Mouse (Mus musculus) adrenal gland, adult 2 months (tissue): ENCODE data around the gene Rfx1. TPM values are rescaled to one million over a fixed set of nuclear protein-coding genes. Genes with fewer than 3 reads are reported as not detected.

Source experiments
- DNase-seq: peaks from one replicate; pipeline ENCODE4 v3.0.0; 2021
- polyA plus RNA-seq: library from polyadenylated mRNA; depleted of rRNA; stranded (reverse); fragments of >200 nt; gene quantifications from 2 replicates; pipeline ENCODE4 v1.2.3, GENCODE M21; 2012
- total RNA-seq, 2 experiments: library from RNA; stranded (reverse); gene quantifications; 2 replicates each; pipeline ENCODE4 v1.2.3; 2021

Gene Rfx1
- total and polyA plus RNA-seq, 3 experiments = 17.1 to 36.6 (median 19.9) TPM

DNA sequence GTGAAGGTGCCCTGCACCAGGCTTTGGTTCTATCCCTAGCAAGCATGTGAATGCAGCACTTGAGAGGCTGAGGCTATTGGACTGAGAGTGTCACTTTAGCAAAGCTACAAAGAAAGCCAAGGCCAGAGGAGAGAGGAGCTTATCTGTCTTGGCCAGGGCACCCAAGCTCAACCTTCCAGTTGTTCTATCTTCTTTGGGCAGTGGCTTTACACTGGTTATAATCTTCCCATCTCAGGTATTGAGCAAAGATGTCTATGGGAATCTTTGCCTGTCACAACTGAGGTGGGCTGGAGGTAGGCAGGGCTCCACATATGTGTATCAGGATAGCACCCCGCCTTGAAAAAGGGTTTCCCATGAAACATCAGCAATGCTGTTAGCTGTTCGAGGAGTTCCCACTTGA, 6.4 kb upstream of the Rfx1 start:
- no peak for DNase-seq

DNA sequence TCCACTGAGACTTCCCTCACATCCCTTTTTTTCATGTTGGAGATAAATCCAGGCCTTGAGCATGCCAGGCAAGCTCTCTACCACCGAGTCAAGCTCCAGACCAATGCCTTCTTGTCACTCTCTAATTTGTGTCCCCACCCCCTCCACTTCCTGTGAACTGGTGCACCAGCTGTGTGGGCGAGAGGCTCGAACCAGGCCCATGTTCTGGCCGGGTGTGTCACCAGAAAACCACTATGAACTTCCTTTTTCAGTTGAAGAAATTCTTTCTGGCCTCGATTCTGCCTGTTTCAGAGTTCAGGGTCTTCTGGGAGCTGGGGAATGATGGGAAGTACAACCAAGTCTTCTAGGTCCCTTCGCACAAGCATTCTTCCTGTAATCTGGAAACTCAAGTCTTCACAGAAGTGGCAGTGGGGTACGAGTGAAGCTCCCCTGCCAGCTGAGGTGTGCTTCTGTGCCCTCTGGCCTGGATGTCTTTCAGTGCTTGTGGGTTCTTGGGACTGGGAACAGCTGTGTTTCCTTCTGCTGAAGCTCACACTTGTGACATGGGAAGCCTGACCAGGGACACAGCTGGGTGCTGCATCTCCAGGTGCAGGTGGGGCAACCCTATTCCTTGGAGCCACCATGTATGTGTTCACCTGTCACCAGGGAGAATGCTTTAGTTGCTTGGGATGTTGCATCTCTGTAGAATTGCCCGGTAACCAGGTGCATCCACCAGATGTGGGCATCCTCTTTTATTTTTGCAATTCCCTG, 2.6 kb upstream of the Rfx1 start:
- DNase-seq = no peak

DNA sequence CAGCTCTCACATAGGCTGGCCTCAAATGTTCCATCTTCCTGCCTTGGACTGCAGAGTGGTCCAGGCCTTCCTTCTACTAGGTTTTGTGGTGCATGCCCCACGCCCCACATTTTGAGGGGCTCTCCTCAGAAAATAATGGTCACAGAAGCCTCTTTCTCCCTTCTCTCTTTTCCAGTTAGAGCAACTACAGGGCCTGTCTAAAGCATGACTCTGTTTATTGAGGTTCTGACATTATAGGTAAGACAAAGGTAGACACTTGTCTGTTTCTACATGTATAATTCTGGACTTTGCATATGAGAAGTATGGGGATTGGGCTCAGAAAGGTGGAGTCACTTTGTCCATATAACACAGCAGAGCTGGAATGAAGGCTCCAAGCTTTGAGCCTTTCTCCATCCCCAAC, 1.6 kb upstream of the Rfx1 start, which contains the start of gene Gm10643:
Gm10643 (minus strand) TSS at position 101 of the 400 bp plus-strand sequence.
- no peak for DNase-seq

DNA sequence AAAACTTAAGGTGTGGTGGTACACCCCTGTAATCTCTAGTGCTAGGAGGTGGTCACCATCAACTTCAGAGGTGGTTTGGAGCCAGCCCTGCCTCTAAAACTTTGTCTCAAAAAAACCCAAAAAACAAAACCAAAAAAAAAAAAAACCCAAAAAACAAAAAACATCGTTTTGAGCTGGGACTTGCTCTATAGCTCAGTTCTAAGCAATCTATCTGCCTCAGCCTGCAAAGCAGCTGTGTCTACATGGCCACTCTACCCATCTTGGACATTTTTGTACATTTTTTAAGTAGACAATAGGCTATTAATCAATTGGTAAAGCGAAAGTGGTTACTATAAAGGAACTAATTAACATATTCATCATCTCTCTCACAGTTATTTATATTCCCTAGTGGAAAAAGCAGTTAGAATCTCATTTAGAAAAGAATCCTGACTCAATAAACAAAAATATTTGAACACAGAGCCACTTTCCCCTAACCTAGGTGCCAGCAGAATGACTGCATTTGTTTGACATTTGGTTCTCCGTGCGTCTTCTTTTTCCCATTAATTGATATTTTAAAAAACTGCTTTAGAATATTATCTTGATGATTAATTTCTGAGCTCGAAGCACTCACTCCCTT, 1.1 kb upstream of the Rfx1 start:
- DNase-seq = no peak

DNA sequence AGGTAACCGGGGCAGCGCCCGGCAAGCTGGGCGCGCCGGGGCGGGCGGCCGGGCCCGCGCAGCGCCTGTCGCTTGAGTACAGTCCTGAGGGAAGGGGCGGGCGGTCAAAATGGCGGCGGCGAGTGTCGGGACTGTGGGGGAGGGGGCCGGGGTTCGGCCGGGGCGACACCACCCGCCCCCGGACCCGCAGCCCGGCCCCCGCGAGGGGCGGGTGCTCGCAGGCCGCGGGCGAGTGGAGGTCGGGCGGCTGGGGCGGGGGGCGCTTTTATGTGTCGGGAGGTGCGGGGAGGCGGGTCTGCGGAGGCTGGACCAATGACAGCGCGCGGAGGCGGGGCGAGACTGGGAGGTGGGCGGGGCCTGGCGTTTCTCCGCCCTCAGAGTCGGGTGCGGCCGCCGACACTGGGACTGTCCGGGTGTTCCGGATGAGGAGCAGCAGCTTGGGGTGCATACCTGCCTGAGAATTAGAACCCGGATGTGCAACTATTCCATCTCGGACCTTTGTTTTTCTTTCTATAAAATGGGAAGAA, 476 bp downstream of the Rfx1 start:
- peak; percentile 98 for DNase-seq

DNA sequence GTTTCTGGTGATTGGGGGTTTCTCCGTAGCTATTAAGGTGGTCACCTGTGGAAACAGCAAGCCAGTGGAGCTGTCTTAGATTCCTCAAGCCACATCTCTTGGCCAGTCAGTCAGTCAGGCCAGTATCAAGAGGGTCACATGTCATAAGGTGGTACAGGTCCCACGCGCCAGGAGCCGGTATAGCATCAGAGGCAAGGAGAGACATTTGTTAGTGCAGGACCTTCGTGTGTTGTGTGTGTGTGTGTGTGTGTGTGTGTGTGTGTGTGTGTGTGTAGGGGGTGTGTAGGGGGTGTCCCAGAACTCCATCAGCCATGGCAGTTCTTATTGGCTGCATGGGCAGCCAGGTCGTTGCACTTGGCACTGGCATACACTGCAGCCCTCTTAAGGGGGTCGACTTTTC, 1.3 kb downstream of the Rfx1 start:
- no peak for DNase-seq

DNA sequence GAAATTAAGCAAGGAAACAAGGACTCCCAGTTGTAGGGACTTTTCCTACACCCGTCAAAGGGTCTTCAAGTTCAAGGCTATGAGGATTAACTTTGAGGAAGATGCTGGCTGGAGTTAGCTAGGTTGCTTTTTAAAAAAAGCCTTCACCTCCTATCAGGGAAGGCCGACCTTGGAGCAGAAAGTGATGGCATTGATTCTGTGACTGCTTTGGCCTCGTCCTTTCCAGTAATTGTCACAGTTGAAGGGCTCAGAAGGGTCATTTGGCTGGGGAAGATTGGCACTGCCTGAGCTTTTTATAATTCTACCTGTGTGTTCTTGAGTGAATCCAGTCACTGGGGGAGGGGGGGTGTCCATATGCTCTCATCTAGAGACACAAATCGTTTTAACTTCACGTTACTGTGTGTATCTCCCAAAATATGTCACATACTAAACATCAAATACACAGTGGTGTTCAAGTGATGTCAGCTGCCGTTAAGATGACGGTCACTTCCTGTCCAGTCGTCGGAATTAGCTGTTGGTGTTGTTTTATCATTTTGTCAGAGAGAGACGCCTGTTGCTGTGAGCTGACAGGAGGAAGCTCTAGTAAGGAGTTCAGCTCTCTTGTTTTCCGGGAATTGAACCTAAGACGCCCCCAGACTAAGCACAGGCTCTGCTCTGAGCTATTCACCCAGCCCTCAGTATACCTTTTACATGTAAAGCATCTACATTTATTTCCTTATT, 1.8 kb downstream of the Rfx1 start:
- peak; percentile 76 for DNase-seq

DNA sequence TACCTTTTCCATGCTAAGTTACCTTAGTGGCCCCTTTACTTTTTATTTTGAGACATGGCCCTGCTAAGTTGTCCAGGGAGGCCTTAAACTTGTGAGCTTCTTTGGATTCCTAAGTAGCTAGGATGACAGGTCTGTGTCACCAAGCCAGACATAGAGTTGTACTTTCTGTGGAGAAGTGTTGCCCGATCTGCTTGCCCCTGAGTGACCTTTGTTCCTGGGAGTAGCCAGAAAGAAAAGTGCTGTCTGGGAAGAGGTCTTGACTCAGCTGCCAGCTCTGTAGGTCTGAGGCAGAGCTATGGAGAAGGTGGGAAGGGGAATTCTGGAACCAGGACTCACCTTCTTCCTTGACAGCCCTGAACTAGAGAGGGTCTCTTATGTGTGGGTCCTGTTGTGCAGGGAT, 2.5 kb downstream of the Rfx1 start:
- DNase-seq = no peak

DNA sequence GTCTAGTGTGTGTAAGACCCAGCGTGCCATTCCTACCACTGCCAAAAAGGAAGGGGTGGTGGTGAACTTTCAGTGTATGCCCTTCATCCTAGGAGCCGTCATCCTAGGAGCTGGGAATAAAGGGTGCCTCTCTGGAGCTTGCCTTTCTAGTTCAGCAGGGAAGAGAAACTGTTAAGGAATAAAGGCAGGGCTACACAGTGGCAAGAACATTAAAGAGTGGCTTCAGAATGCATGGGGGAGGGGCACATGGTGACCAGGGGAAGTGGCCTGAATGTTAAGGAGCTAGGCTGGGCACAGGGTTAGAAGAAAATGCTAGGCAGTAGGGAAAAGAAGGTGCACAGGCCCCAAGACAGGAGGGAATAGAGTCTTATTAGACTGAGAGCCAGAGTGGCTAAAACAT, 3.1 kb downstream of the Rfx1 start:
- DNase-seq = no peak

DNA sequence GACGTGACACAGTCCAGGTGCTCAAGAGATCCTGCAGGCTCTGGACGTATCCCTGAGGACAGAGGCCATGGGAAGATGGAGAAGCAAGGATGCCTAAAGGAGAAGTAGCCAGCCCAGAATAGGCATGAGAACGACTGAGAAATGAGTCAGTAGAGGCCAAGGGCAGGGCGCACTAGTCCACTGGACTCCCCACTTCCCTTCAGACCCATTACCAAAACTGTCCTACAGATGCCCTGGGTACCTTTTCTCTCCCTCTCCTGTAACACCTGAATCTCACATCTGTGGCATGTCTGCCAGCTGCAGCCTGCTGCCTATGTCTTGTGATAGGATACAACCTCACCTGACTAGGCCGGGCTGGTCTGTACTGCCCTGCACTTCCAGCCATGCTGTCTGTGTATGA, 3.6 kb downstream of the Rfx1 start:
- no peak for DNase-seq

DNA sequence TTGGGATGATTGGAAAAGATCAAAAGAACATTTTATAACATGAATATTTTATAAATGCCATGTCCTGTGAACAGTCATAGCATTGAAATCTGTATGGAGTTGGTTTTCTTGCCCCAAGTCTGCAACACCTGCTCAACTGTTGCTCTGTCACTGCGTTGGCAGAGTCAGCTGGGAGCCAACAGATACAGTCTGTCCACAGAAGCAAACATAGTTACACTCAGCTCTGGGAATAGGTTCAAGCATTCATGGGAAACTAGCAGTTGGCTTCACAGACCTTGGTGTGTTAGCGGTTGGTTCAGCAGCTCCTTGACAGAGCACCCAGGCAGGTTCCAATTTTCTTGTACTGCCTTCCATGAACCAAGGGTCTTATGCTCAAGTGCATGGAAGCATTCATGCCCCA, 4.0 kb downstream of the Rfx1 start:
- DNase-seq = no peak

DNA sequence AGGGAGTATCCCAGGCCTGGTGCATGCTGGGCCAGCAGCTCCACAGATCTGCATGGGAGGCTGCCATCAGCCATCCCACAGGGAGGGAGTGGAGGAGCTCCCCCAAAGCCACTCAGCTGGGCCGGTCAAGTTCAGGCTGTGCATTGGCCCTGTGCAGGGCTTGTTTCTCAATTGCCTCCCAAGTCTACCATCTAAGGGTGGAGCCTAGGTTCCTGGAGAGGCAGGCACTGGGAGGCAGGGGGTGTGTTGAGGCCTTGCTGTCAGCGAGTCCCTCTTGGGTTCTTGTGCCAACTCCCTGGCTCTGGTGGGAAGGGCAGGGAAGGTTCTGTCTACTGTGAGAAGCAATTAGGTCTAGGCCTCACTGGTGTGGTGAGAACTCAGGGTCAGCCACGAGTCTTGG, 5.3 kb downstream of the Rfx1 start:
- no peak for DNase-seq

DNA sequence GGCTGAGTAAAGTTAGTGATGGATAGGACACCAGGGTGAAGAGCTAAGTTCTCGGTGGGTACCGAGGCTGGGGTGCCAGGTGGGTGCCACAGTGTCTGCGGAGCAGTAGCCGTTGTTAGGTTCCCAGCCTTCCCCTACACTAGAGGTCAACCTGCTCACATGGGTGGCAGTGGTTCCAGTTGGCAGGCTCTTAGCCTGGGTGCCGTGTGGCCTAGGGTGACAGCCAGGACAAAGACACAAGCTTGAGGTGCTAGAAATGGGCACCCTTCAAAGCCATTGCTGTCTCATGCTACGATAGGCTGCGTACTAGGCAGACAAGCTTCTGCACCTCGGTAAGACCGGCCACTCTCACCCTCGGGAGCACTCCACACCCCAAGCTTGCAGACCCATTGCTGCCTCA, 5.7 kb downstream of the Rfx1 start:
- DNase-seq = no peak

DNA sequence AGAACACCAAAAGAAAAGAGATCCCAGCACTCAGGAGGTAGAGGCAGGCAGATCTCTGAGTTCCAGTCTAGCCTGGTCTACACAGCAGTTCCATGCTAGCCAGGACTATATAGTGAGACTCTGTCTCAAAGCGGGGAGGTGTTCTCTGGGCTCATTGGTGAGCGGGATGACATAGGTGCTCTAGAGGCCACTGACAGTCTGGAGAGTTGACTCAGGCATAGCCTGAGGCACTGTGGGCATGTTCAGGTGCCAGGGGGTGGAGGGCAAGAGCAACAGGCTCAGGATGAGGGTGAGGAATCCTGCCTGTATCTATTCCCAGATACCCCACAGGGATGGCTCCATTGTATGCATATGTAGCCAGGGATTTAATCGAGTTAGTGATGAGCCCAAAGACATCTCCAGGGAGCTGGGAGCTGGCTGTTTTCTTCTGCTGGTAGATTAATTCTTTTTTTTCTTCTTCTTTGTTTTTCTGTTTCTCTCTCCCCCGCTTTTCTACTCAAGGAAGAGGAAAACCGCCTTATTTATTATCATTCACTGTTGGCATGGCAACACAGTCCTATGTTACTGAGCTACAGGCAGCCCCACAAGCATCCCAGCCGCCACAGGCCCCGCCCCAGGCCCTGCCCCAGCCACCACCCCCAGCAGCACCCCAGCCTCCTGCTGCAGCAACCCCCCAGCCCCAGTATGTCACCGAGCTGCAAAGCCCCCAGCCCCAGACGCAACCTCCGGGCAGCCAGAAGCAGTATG, 6.8 kb downstream of the Rfx1 start:
- no peak for DNase-seq

DNA sequence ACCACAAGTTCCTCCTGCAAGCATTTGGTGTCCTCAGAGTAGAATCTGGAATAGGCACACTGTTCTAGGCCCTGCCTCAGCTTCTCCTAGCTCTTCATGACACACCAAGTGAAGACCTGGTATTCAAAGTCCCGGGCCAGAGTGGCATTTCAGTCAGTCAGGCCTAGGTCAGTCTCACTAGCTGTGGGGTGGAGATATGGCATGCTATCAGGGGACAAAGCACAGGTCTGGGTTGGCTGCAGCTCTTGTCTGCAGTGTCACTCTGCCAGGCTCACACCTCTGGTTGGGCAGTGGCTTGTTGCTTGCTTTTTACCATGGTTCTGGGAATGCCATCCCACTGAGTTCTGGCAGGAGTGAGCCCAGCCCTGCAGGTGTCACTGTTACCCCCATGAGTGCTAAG, 9.8 kb downstream of the Rfx1 start:
- no peak for DNase-seq

DNA sequence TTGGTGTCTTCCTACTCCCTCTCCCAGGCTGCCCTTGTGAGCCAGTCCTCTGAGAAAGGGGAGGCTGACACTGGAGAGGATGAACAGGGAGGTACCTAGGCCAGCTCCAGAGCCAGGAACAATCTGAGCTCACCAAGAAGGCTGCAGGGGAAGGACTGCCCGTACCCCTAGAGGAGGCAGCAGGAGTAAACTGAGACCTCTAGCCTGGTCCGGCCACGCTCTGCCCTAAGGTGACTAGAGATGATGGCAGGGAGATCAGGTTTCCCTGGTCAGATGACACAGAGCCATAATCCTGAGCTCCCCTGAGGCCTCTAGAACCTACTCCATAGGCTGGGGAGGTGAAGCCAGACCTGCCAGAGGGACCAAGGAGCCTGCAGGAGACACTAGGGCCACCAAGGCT, 10.2 kb downstream of the Rfx1 start:
- no peak for DNase-seq

DNA sequence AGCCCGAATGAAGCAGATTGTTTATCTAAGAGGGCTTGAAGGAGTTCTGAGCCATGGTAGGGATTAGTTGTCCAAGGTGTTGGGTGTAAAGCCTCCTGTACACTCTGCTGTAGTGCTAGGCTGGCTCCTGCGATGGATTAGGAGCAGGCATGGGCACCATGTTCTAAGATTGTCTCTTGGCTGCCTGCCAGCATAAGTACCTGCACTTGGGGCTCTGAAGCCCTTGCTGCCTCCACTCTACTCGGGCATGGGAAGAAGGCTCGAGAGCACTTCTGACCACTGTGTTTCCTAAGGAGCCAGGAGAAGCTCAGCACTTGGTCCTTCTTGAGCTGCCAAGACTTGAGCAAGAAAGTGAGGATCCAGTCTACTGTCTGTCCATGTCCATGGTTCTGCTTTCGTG, 12.6 kb downstream of the Rfx1 start:
- no peak for DNase-seq

DNA sequence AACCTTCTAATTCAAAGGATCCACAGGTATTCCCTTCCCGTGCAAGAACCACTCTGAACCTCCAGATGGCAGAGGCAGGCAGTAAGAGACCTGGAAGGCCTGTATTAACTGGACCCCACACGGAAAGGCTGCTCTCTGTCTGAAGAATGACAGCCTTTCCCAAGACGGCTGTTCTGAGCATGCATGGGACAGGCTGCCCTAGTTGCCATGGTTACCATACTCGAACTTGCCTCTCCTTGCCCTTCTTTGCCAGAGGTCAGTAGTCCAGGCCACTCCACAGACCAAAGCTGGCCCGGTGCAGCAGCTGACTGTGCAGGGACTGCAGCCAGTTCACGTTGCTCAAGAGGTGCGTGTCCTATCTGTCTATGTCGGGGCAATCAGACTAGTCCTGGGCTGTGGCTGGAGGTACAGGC, 17.2 kb downstream of the Rfx1 start:
- peak; percentile 76 for DNase-seq

DNA sequence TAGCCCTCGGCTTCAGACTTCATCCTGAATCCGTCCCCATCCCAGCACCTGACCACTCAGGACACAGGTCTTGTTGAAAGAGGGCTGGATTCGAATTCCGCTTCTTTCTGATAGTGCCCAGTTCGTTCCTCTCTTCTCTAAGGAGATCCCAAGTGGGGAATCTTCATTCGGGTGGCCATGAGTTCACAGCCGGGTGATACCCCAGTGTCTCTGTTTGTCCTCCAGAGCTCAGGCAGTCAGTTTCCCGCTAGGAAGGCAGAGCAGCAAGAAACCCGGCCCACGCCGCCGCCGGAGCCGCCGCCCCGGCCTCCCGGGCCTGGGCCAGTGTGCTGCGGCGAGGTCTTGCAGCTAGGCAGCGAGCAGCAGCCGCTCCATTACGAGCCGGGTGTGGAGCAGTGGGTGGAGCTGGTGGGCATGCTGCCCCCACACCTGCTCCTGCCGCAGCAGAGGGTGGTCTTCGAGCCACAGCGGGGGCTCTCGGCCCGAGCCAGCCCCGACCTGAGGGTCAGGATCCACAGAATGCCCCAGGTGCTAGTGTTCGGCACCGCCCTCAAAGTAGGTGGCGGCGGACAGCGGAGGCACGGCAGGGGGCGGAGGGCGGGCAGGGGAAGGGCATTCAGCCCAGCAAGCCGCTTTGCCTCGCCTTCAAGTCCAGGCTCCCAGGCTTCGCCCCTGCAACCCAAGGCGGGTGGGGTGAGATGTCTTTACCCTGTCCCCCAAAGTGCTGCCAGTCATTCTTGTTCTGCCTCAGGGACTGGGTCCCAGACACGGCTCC, 17.9 kb downstream of the Rfx1 start:
- no peak for DNase-seq

DNA sequence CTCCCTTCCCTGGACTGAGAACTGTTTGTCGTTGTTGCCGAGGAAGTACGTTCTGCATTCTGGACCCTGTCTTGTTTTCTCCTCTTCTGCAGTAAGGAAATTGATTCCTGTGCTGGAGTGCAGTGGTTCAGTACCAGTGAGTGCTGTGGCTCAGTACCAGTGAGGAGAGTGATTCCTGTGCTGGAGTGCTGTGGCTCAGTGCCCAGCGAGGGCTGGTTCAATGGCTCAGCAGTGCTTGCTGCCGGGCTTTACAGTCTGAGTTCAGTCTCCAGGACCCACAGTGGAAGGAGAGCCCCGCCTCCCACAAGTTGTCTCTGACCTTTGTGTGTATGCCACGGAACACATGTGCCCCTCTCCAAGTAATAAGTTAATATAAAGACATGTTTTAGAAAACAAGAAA, 20.5 kb downstream of the Rfx1 start:
- DNase-seq = no peak

DNA sequence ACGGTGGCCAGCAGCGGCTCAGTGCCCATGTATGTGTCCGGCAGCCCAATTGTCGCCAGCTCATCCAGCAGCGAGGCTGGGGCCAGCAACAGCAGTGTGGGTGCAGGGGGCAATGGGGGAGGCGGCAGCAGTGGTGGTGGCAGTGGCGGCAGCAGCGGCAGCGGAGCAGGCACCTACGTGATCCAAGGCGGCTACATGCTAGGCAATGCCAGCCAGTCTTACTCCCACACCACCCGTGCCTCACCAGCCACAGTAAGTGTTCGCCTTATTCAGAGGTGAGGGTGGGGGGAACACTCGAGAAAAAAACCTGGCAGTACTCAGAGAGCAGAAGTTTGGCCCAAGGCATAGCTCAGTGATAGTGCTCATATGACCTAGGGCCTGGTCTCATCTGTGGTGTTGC, 21.2 kb downstream of the Rfx1 start:
- DNase-seq = no peak

DNA sequence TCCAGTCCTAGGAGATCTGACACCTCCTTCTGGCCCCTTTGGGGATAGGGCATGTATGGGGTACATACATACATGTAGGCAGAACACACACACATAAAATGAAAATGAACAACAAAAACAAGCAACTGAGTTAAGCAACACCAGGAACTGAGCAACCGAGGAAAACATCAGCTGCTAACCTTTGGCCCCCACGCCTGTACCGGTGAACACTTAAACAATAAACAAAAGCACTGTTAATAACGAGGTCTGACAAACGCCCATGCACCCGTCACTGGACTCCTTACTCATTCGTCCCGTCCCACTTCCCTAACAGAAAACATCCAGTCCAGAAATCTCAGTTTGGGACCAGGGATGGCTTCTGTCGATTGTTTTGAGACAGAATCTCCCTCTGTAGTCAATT, 22.6 kb downstream of the Rfx1 start:
- DNase-seq = peak; percentile 1
